Mouse (Mus musculus): ENCODE measurements around the gene Dgkd. TPM values are rescaled to one million over a fixed set of nuclear protein-coding genes. Genes with fewer than 3 reads are reported as not detected.

Gene Dgkd
- polyA plus RNA-seq (2012; rRNA removed): 109 and 126 TPM in 2 replicates

GRCm38 (mm10) chr1:87852892-87853600 is at the start of gene Dgkd:
Gene Dgkd, plus strand, starts transcription at chr1:87853287.
- under 1% methylated on average over 69 of the region's 74 CpGs for WGBS
- Histone ChIP-seq H3K4me3 (replicated peaks; ENCODE audit: insufficient read depth, low read depth, low read length) (peak within 1 kb of the TSS; percentile 97), H3K27ac (ENCODE audit: insufficient read depth, low read length) (peak within 1 kb of the TSS; percentile 99), H3K4me1 (ENCODE audit: control insufficient read depth, insufficient read depth, low read length) (peaks cover 15% of the 10 kb centered on the region), H3K27me3 (ENCODE audit: control insufficient read depth, insufficient read depth, low read length) (no peaks in the 10 kb centered on the region)
- peak; percentile 78 to 79 for DNase-seq
- TF ChIP-seq POLR2A (IDR thresholded peaks at IDR 0.05; ENCODE audit: borderline replicate concordance, insufficient read depth, low read length) (peak; percentile 20; the same call in 1 of the 2 replicates), CTCF (IDR thresholded peaks at IDR 0.05; ENCODE audit: borderline replicate concordance, insufficient read depth, low read depth, low read length) (no peak)

GRCm38 (mm10) chr1:87803576-87803975 is 49.5 kb upstream of the Dgkd start, which contains the start of gene Sag:
Gene Sag, plus strand, starts transcription at chr1:87803680.
- Histone ChIP-seq H3K27me3 (ENCODE audit: control insufficient read depth, insufficient read depth, low read length) (no peaks in the 10 kb centered on the region), H3K27ac (ENCODE audit: insufficient read depth, low read length) (no peak within 1 kb of the TSS), H3K4me3 (replicated peaks; ENCODE audit: insufficient read depth, low read depth, low read length) (no peak within 1 kb of the TSS), H3K4me1 (ENCODE audit: control insufficient read depth, insufficient read depth, low read length) (0 out of 2 replicates have a peak, but pooled peaks cover 5% of the 10 kb centered on the region)
- no peak for DNase-seq
- TF ChIP-seq CTCF (IDR thresholded peaks at IDR 0.05; ENCODE audit: borderline replicate concordance, insufficient read depth, low read depth, low read length) (no peak), POLR2A (IDR thresholded peaks at IDR 0.05; ENCODE audit: borderline replicate concordance, insufficient read depth, low read length) (no peak)
- 80% methylated on average over 6 of the region's 6 CpGs for WGBS

GRCm38 (mm10) chr1:87807751-87808150 is 45.3 kb upstream of the Dgkd start:
- Histone ChIP-seq H3K4me3 (replicated peaks; ENCODE audit: insufficient read depth, low read depth, low read length) (no peak overlapping the region), H3K27ac (ENCODE audit: insufficient read depth, low read length) (no peak overlapping the region), H3K27me3 (ENCODE audit: control insufficient read depth, insufficient read depth, low read length) (no peaks in the 10 kb centered on the region), H3K4me1 (ENCODE audit: control insufficient read depth, insufficient read depth, low read length) (no peaks in the 10 kb centered on the region)
- TF ChIP-seq POLR2A (IDR thresholded peaks at IDR 0.05; ENCODE audit: borderline replicate concordance, insufficient read depth, low read length) (no peak), CTCF (IDR thresholded peaks at IDR 0.05; ENCODE audit: borderline replicate concordance, insufficient read depth, low read depth, low read length) (no peak)
- DNase-seq: no peak
- WGBS: 89% methylated on average over 1 of the region's 1 CpGs

- no peak for DNase-seq
- no peaks in the 10 kb centered on the region for H3K27me3 ChIP-seq (ENCODE audit: control insufficient read depth, insufficient read depth, low read length)
- TF ChIP-seq CTCF (IDR thresholded peaks at IDR 0.05; ENCODE audit: borderline replicate concordance, insufficient read depth, low read depth, low read length) (no peak), POLR2A (IDR thresholded peaks at IDR 0.05; ENCODE audit: borderline replicate concordance, insufficient read depth, low read length) (no peak)
- H3K4me3 ChIP-seq (replicated peaks; ENCODE audit: insufficient read depth, low read depth, low read length): no peak overlapping the region
- H3K27ac ChIP-seq (ENCODE audit: insufficient read depth, low read length): no peak overlapping the region
- no peaks in the 10 kb centered on the region for H3K4me1 ChIP-seq (ENCODE audit: control insufficient read depth, insufficient read depth, low read length)
- WGBS: 93% methylated on average over 7 of the region's 7 CpGs
Observed at GRCm38 (mm10) chr1:87811391-87811790, 41.7 kb upstream of the Dgkd start.

GRCm38 (mm10) chr1:87812061-87812460 is 41.0 kb upstream of the Dgkd start:
- Histone ChIP-seq H3K4me1 (ENCODE audit: control insufficient read depth, insufficient read depth, low read length) (no peaks in the 10 kb centered on the region), H3K27ac (ENCODE audit: insufficient read depth, low read length) (no peak overlapping the region), H3K27me3 (ENCODE audit: control insufficient read depth, insufficient read depth, low read length) (no peaks in the 10 kb centered on the region), H3K4me3 (replicated peaks; ENCODE audit: insufficient read depth, low read depth, low read length) (no peak overlapping the region)
- WGBS: 73% methylated on average over 10 of the region's 10 CpGs
- TF ChIP-seq POLR2A (IDR thresholded peaks at IDR 0.05; ENCODE audit: borderline replicate concordance, insufficient read depth, low read length): no peak
- no peak for TF ChIP-seq CTCF (IDR thresholded peaks at IDR 0.05; ENCODE audit: borderline replicate concordance, insufficient read depth, low read depth, low read length)
- no peak for DNase-seq

- H3K27ac ChIP-seq (ENCODE audit: insufficient read depth, low read length): no peak overlapping the region
- no peak overlapping the region for H3K4me3 ChIP-seq (replicated peaks; ENCODE audit: insufficient read depth, low read depth, low read length)
- TF ChIP-seq CTCF (IDR thresholded peaks at IDR 0.05; ENCODE audit: borderline replicate concordance, insufficient read depth, low read depth, low read length) (no peak), POLR2A (IDR thresholded peaks at IDR 0.05; ENCODE audit: borderline replicate concordance, insufficient read depth, low read length) (no peak)
- no peaks in the 10 kb centered on the region for H3K4me1 ChIP-seq (ENCODE audit: control insufficient read depth, insufficient read depth, low read length)
- no peak for DNase-seq
- 72% methylated on average over 6 of the region's 6 CpGs for WGBS
- no peaks in the 10 kb centered on the region for H3K27me3 ChIP-seq (ENCODE audit: control insufficient read depth, insufficient read depth, low read length)
Observed at GRCm38 (mm10) chr1:87813155-87813554, 39.9 kb upstream of the Dgkd start.

GRCm38 (mm10) chr1:87813681-87814080 is 39.4 kb upstream of the Dgkd start:
- no peak overlapping the region for H3K4me3 ChIP-seq (replicated peaks; ENCODE audit: insufficient read depth, low read depth, low read length)
- TF ChIP-seq CTCF (IDR thresholded peaks at IDR 0.05; ENCODE audit: borderline replicate concordance, insufficient read depth, low read depth, low read length) (no peak), POLR2A (IDR thresholded peaks at IDR 0.05; ENCODE audit: borderline replicate concordance, insufficient read depth, low read length) (no peak)
- WGBS: 38% methylated on average over 7 of the region's 7 CpGs
- peak; percentile 38 to 61 for DNase-seq
- no peak overlapping the region for H3K27ac ChIP-seq (ENCODE audit: insufficient read depth, low read length)
- no peaks in the 10 kb centered on the region for H3K4me1 ChIP-seq (ENCODE audit: control insufficient read depth, insufficient read depth, low read length)
- no peaks in the 10 kb centered on the region for H3K27me3 ChIP-seq (ENCODE audit: control insufficient read depth, insufficient read depth, low read length)

- DNase-seq: no peak
- H3K4me3 ChIP-seq (replicated peaks; ENCODE audit: insufficient read depth, low read depth, low read length): no peak overlapping the region
- WGBS: 92% methylated on average over 10 of the region's 10 CpGs
- no peaks in the 10 kb centered on the region for H3K27me3 ChIP-seq (ENCODE audit: control insufficient read depth, insufficient read depth, low read length)
- TF ChIP-seq CTCF (IDR thresholded peaks at IDR 0.05; ENCODE audit: borderline replicate concordance, insufficient read depth, low read depth, low read length) (no peak), POLR2A (IDR thresholded peaks at IDR 0.05; ENCODE audit: borderline replicate concordance, insufficient read depth, low read length) (no peak)
- no peaks in the 10 kb centered on the region for H3K4me1 ChIP-seq (ENCODE audit: control insufficient read depth, insufficient read depth, low read length)
- no peak overlapping the region for H3K27ac ChIP-seq (ENCODE audit: insufficient read depth, low read length)
Observed at GRCm38 (mm10) chr1:87824420-87824995, 28.6 kb upstream of the Dgkd start.
